Mouse (Mus musculus): ENCODE measurements around the gene Gm28230. TPM values are rescaled to one million over a fixed set of nuclear protein-coding genes. Genes with fewer than 3 reads are reported as not detected.

Gene Gm28230
- polyA plus RNA-seq (2014; fragmentation: Illumina TruSeq; extraction: RNeasy Lipid Tissue Mini Kit (QIAGEN cat#74804); ENCODE audit: low read depth, low replicate concordance): 23.8 TPM

DNA sequence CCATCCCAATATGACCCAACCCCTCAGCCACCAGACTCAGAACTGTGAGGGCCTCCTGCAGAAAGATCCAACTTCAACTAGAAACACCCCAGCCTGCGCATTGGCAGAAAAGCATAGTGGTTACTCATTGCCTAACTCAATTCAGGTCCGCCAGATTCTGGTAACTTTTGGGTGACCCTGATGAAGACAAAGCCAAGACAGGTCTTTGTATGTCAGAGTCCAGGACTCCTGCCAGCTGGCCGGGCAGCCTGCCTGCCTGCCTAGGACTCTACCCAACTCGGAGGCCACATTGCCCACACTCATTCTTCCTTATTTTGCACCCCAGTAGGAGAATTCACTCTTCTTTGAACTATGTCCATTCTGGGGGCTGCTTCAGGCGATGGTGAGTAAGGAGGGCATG lies at the start of gene Gm28230:
TSS of gene Gm28230 (plus strand) at position 178 of the 400 bp plus-strand sequence.

DNA sequence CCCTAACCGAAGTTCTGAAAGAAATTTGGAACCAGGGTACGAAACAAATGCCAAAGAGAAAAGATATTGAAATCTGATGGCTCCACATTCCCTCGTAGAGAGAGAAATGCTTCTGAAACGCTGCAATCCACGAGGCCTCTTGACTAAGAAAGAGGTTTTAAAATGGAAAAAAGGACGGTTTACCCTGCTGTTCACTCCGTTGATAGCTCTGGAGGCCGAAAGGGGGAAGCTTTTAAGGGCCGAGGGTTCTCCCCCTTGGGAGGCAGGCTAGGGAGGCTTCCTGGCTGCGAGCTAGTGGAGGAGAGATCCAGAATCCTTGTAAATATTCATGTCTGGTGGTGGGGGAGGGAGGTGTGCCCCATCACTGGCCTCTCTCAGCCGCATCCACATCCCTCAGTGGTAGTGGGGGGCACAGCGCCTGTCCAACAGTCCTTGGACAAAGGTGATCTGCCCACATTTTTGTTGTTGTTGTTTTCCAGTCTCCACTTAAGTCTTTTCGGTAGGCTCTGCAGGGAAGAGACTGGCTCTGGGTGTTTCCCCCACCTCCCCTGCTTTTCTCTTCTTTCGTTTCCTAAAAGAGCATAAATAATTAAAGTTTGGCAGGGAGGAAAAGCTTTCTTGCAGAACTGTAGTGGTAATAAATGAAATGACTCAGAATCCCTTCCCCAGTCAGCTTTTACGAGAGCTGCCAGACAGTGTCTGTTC lies 47.5 kb upstream of the Gm28230 start, which contains the start of gene Hoxd11:
TSS of gene Hoxd11 (plus strand) at position 667 of the 705 bp plus-strand sequence.

DNA sequence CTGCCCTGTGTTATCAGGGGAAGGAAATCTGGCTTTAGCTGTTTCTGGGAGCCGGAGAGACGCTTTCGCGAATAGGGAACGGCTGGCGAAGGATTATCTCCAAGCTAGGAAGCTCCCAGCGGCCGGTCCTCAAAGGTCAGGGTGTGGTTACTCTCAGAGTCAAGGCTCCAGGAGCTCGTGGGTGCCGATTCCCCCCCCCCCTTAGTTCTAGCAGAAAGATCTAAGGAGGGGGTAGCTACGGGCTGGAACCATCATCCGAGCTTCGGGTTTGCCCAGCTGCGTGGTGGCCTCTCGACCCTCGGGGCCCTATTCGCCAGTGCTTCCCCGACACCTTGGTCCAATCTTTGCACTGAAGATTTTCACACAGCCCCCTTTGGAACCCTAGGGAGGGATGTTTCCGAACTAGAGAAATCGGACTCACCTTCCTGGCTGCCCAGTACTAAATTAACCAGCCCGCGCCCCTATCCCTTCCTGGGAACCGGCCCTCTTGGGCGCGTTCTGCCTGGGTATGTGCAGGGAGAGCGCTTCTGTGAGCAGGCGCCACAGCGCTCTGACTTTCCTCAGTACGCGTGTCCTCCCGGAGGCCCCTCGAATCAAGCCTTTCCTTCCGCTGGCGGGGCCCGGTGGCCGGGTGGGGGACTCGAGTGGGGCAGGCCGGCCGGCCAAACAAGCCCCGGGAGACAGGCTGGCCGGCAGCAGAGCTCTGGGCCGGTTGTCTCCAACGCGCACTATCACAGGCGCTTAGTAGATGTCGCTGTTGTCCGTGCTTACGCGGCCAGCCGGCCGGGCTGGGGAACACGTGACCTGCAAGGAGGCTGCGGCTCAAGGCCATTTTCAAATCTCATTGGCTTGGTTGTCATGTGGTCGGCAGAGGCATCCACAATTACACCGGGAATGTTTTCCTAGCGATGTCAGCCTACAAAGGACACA lies 35.2 kb upstream of the Gm28230 start, which contains the start of gene Hoxd10:
TSS of gene Hoxd10 (plus strand) at position 903 of the 930 bp plus-strand sequence.

DNA sequence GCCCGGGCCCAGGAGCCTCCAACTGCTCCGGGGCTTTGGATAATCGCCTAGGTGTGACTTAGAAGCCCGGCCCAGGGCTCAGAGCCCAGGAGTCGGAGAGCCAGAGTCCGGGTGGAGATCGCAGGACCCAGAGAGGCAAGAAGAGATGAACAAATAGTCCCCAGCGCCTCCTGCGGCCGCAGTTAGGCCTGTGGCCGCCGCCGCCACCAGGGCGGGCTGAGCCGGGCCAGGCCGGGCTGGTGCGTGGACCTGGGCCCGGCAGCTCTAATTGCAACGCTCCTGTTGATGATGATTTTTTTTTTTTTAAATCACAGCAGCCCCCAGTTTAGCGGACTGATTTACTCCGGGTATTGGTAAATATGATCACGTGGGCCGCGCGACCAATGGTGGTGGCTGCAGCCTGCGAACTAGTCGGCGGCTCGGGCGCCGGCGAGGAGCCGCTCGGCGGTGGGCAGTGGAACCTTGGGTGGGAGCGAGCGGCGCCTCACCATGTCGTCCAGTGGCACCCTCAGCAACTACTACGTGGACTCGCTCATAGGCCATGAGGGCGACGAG lies 28.9 kb upstream of the Gm28230 start, which contains the start of gene Hoxd9:
TSS of gene Hoxd9 (plus strand) at position 161 of the 555 bp plus-strand sequence.

DNA sequence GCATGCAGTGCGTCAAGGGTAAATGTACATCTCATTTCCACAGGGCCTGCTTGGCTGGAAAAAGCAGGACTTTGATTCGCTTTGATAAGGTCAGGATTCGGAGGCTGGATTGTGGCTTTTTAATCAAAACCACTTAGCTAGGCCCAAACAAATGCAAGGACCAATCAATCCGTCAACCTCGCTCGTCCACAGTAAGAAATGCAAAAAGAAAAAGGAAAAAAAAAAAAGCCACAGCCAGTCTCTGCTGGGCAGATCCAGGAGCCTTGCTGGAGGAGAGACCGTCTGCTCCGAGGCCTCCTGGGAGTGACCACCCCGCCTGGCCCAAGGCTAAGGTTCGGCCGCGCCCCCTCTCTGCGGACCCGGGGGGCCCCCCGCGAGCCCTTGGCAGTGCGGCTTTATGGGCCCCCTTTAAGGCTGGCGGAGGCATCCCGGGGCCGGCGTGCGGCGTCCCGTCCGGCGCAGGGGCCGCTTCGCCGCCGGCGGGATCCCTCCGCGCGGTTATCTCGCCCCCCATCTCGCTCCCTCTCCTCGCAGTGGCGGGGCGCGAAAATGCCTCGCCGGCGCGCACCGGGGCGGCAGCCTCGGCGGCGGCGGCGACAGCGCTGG lies 22.0 kb upstream of the Gm28230 start, which contains the start of gene Hoxd8:
TSS of gene Hoxd8 (plus strand) at position 223 of the 606 bp plus-strand sequence.

DNA sequence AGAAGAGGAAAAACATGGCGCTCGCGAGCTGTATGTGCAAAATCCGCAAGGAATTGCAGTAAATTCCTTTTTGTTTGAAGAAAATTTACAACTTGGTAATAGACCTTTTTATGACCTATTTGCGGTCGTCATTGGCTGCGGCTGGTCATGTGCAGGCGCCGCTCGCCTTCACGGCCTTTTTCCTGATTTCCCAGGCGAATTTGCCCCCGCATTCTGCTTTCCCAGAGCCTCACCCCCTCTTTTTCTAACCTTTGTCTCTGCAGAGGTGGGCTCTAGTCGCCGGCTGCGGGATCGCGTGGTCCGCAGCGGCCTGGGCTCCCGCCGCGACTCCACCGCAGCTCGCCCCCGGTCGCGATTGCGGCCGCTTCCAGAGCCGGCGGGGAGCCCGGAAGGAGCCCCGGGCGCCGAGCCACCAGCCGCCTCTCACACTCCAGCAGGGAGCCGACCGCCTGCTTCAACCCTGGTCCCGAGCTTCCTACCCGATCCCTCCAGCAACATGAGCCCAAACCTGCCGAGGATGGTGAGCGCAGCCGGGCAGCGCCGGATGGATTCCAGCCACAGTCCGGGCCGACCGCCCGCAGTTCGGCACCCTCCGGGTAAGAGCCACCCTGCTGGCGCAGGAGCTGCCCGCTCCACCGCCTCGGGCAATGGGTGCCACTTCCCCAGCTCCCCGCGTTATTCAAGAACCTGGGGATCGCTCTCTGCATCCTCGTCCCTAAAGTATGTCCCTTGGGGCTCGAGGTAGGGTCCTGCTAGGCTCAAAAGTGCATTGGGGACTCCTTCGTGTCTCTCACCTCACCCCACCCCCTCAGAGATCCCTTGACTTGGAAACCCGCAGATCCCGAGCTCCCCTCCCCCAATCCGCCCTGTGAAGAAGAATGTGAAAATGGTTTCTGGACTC lies 14.6 kb upstream of the Gm28230 start, which contains the start of the genes Hoxd3 and Hoxd4:
TSS of gene Hoxd3 (plus strand) at position 207 of the 901 bp plus-strand sequence.
TSS of gene Hoxd4 (plus strand) at position 209 of the 901 bp plus-strand sequence.

DNA sequence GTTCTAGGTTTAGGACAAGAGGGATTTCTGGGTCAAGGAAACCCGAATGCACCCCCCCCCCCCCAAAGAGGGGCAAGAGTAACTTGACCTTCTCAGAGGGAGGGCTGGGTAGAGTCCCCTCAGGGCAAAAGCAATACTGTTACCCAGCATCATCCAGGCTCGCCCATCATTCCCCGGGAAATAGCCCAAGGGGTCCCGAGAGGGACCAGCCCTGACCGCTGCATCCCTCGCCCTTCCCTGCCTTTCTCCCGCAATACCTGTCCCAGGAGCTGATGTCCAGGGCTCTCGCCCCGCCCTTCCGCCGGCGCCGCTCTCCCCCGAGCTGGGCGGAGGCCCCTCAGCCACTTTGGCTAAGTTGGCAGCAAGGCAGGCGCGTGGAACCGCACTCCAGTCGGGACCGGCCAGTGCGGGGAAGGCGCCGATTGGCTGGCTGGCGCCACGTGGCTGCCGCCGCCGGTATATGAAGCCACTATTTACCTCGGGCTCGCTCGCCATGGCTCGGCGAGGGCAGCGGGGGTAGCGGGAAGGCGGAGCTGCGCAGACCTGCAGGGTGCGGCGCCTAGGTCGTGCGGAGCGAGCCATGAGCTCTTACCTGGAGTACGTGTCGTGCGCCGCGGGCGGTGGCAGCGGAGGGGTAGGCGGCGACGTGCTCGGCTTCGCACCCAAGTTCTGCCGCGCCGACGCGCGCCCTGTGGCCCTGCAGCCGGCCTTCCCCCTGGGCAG lies 36.2 kb downstream of the Gm28230 start, which contains the start of gene Hoxd1:
TSS of gene Hoxd1 (plus strand) at position 459 of the 723 bp plus-strand sequence.

Other genes starting within 250 kb of the Gm28230 start
- 14.4 TPM for gene Lnpk, start 147.3 kb upstream of the Gm28230 start, polyA plus RNA-seq (2014; fragmentation: Illumina TruSeq; extraction: RNeasy Lipid Tissue Mini Kit (QIAGEN cat#74804); ENCODE audit: low read depth, low replicate concordance)
- not detected for gene Evx2, start 67.2 kb upstream of the Gm28230 start, polyA plus RNA-seq (2014; fragmentation: Illumina TruSeq; extraction: RNeasy Lipid Tissue Mini Kit (QIAGEN cat#74804); ENCODE audit: low read depth, low replicate concordance)
- not detected for gene Hoxd13, start 58.4 kb upstream of the Gm28230 start, polyA plus RNA-seq (2014; fragmentation: Illumina TruSeq; extraction: RNeasy Lipid Tissue Mini Kit (QIAGEN cat#74804); ENCODE audit: low read depth, low replicate concordance)
- not detected for gene Hoxd12, start 51.7 kb upstream of the Gm28230 start, polyA plus RNA-seq (2014; fragmentation: Illumina TruSeq; extraction: RNeasy Lipid Tissue Mini Kit (QIAGEN cat#74804); ENCODE audit: low read depth, low replicate concordance)
- not detected for gene Hoxd11, start 47.2 kb upstream of the Gm28230 start, polyA plus RNA-seq (2014; fragmentation: Illumina TruSeq; extraction: RNeasy Lipid Tissue Mini Kit (QIAGEN cat#74804); ENCODE audit: low read depth, low replicate concordance)
- 1.1 TPM for gene Hoxd10, start 34.8 kb upstream of the Gm28230 start, polyA plus RNA-seq (2014; fragmentation: Illumina TruSeq; extraction: RNeasy Lipid Tissue Mini Kit (QIAGEN cat#74804); ENCODE audit: low read depth, low replicate concordance)
- gene Hoxd9, start 29.0 kb upstream of the Gm28230 start, polyA plus RNA-seq (2014; fragmentation: Illumina TruSeq; extraction: RNeasy Lipid Tissue Mini Kit (QIAGEN cat#74804); ENCODE audit: low read depth, low replicate concordance): 31.1 TPM
- 99.7 TPM for gene Hoxd8, start 22.1 kb upstream of the Gm28230 start, polyA plus RNA-seq (2014; fragmentation: Illumina TruSeq; extraction: RNeasy Lipid Tissue Mini Kit (QIAGEN cat#74804); ENCODE audit: low read depth, low replicate concordance)
- gene Hoxd3, start 14.8 kb upstream of the Gm28230 start, polyA plus RNA-seq (2014; fragmentation: Illumina TruSeq; extraction: RNeasy Lipid Tissue Mini Kit (QIAGEN cat#74804); ENCODE audit: low read depth, low replicate concordance): 25.9 TPM
- gene Hoxd4, start 14.8 kb upstream of the Gm28230 start, polyA plus RNA-seq (2014; fragmentation: Illumina TruSeq; extraction: RNeasy Lipid Tissue Mini Kit (QIAGEN cat#74804); ENCODE audit: low read depth, low replicate concordance): 111 TPM
- gene Hoxd1, start 36.3 kb downstream of the Gm28230 start, polyA plus RNA-seq (2014; fragmentation: Illumina TruSeq; extraction: RNeasy Lipid Tissue Mini Kit (QIAGEN cat#74804); ENCODE audit: low read depth, low replicate concordance): 0.32 TPM
- 48.5 TPM for gene Mtx2, start 99.1 kb downstream of the Gm28230 start, polyA plus RNA-seq (2014; fragmentation: Illumina TruSeq; extraction: RNeasy Lipid Tissue Mini Kit (QIAGEN cat#74804); ENCODE audit: low read depth, low replicate concordance)

All from adipose tissue, adult 10 weeks (tissue).